Mouse (Mus musculus): ENCODE measurements around the gene Lrrc46. TPM values are rescaled to one million over a fixed set of nuclear protein-coding genes. Genes with fewer than 3 reads are reported as not detected.
A peak's percentile ranks its signal among the peaks of the same experiment; 100 is the strongest.

Lrrc46 gene
- polyA plus RNA-seq (2012; rRNA removed), result 0.91 and 1.1 TPM in 2 replicates

GRCm38 (mm10) chr11:97041022-97041899 lies at the start of gene Lrrc46, which contains the start of gene Mrpl10:
TSS of gene Lrrc46 (minus strand) at chr11:97041407.
TSS of gene Mrpl10 (plus strand) at chr11:97041560.
- TF ChIP-seq POLR2A (IDR thresholded peaks at IDR 0.05; ENCODE audit: extremely low read depth, insufficient read depth, low read length) (peak; percentile 77), CTCF (IDR thresholded peaks at IDR 0.05; ENCODE audit: extremely low read depth, insufficient read depth, low read length) (no peak)
- H3K27ac ChIP-seq (ENCODE audit: insufficient read depth, low read length), result no peak within 1 kb of the TSS

GRCm38 (mm10) chr11:97086365-97086764 lies 45.2 kb upstream of the Lrrc46 start:
- H3K27ac ChIP-seq (ENCODE audit: insufficient read depth, low read length), result no peak overlapping the region
- TF ChIP-seq CTCF (IDR thresholded peaks at IDR 0.05; ENCODE audit: extremely low read depth, insufficient read depth, low read length) (no peak), POLR2A (IDR thresholded peaks at IDR 0.05; ENCODE audit: extremely low read depth, insufficient read depth, low read length) (no peak)
- no peaks in the 10 kb centered on the region for H3K4me1 ChIP-seq (ENCODE audit: control insufficient read depth, insufficient read depth, low read length)
- no peak overlapping the region for H3K4me3 ChIP-seq (ENCODE audit: insufficient read depth, low read length)

More at GRCm38 (mm10) chr11:97041022-97041899, at the start of gene Lrrc46, which contains the start of gene Mrpl10:
- Histone ChIP-seq H3K4me1 (ENCODE audit: control insufficient read depth, insufficient read depth, low read length) (peaks cover 5% of the 10 kb centered on the region; the same call in 1 of the 2 replicates), H3K4me3 (ENCODE audit: insufficient read depth, low read length) (peak within 1 kb of the TSS; percentile 79)

- H3K4me3 ChIP-seq (ENCODE audit: insufficient read depth, low read length), result no peak overlapping the region
- no peaks in the 10 kb centered on the region for H3K4me1 ChIP-seq (ENCODE audit: control insufficient read depth, insufficient read depth, low read length)
- no peak overlapping the region for H3K27ac ChIP-seq (ENCODE audit: insufficient read depth, low read length)
- no peak for TF ChIP-seq POLR2A (IDR thresholded peaks at IDR 0.05; ENCODE audit: extremely low read depth, insufficient read depth, low read length)
- TF ChIP-seq CTCF (IDR thresholded peaks at IDR 0.05; ENCODE audit: extremely low read depth, insufficient read depth, low read length), result no peak
Observed at GRCm38 (mm10) chr11:97084821-97085505, 43.8 kb upstream of the Lrrc46 start.

GRCm38 (mm10) chr11:97083401-97084140 lies 42.4 kb upstream of the Lrrc46 start:
- no peak overlapping the region for H3K27ac ChIP-seq (ENCODE audit: insufficient read depth, low read length)
- no peak overlapping the region for H3K4me3 ChIP-seq (ENCODE audit: insufficient read depth, low read length)
- TF ChIP-seq CTCF (IDR thresholded peaks at IDR 0.05; ENCODE audit: extremely low read depth, insufficient read depth, low read length) (no peak), POLR2A (IDR thresholded peaks at IDR 0.05; ENCODE audit: extremely low read depth, insufficient read depth, low read length) (no peak)
- no peaks in the 10 kb centered on the region for H3K4me1 ChIP-seq (ENCODE audit: control insufficient read depth, insufficient read depth, low read length)

- no peak overlapping the region for H3K4me3 ChIP-seq (ENCODE audit: insufficient read depth, low read length)
- no peaks in the 10 kb centered on the region for H3K4me1 ChIP-seq (ENCODE audit: control insufficient read depth, insufficient read depth, low read length)
- no peak overlapping the region for H3K27ac ChIP-seq (ENCODE audit: insufficient read depth, low read length)
- no peak for TF ChIP-seq POLR2A (IDR thresholded peaks at IDR 0.05; ENCODE audit: extremely low read depth, insufficient read depth, low read length)
- peak; percentile 55 for TF ChIP-seq CTCF (IDR thresholded peaks at IDR 0.05; ENCODE audit: extremely low read depth, insufficient read depth, low read length)
Observed at GRCm38 (mm10) chr11:97082977-97083376, 41.8 kb upstream of the Lrrc46 start.

- no peak overlapping the region for H3K27ac ChIP-seq (ENCODE audit: insufficient read depth, low read length)
- no peak overlapping the region for H3K4me3 ChIP-seq (ENCODE audit: insufficient read depth, low read length)
- H3K4me1 ChIP-seq (ENCODE audit: control insufficient read depth, insufficient read depth, low read length), result no peaks in the 10 kb centered on the region
- no peak for TF ChIP-seq POLR2A (IDR thresholded peaks at IDR 0.05; ENCODE audit: extremely low read depth, insufficient read depth, low read length)
- no peak for TF ChIP-seq CTCF (IDR thresholded peaks at IDR 0.05; ENCODE audit: extremely low read depth, insufficient read depth, low read length)
Observed at GRCm38 (mm10) chr11:97080291-97080690, 39.1 kb upstream of the Lrrc46 start.

GRCm38 (mm10) chr11:97078751-97079150 lies 37.5 kb upstream of the Lrrc46 start:
- Histone ChIP-seq H3K27ac (ENCODE audit: insufficient read depth, low read length) (no peak overlapping the region), H3K4me3 (ENCODE audit: insufficient read depth, low read length) (no peak overlapping the region), H3K4me1 (ENCODE audit: control insufficient read depth, insufficient read depth, low read length) (no peaks in the 10 kb centered on the region)
- TF ChIP-seq CTCF (IDR thresholded peaks at IDR 0.05; ENCODE audit: extremely low read depth, insufficient read depth, low read length), result no peak
- TF ChIP-seq POLR2A (IDR thresholded peaks at IDR 0.05; ENCODE audit: extremely low read depth, insufficient read depth, low read length), result no peak

- Histone ChIP-seq H3K27ac (ENCODE audit: insufficient read depth, low read length) (no peak overlapping the region), H3K4me3 (ENCODE audit: insufficient read depth, low read length) (no peak overlapping the region), H3K4me1 (ENCODE audit: control insufficient read depth, insufficient read depth, low read length) (peaks cover 2% of the 10 kb centered on the region; the same call in 1 of the 2 replicates)
- TF ChIP-seq POLR2A (IDR thresholded peaks at IDR 0.05; ENCODE audit: extremely low read depth, insufficient read depth, low read length), result no peak
- no peak for TF ChIP-seq CTCF (IDR thresholded peaks at IDR 0.05; ENCODE audit: extremely low read depth, insufficient read depth, low read length)
Observed at GRCm38 (mm10) chr11:97074235-97074634, 33.0 kb upstream of the Lrrc46 start.

GRCm38 (mm10) chr11:97072533-97072932 lies 31.3 kb upstream of the Lrrc46 start:
- TF ChIP-seq CTCF (IDR thresholded peaks at IDR 0.05; ENCODE audit: extremely low read depth, insufficient read depth, low read length), result peak; percentile 77
- TF ChIP-seq POLR2A (IDR thresholded peaks at IDR 0.05; ENCODE audit: extremely low read depth, insufficient read depth, low read length), result no peak
- H3K27ac ChIP-seq (ENCODE audit: insufficient read depth, low read length), result no peak overlapping the region
- no peak overlapping the region for H3K4me3 ChIP-seq (ENCODE audit: insufficient read depth, low read length)
- H3K4me1 ChIP-seq (ENCODE audit: control insufficient read depth, insufficient read depth, low read length), result peaks cover 2% of the 10 kb centered on the region; the same call in 1 of the 2 replicates
